Mouse (Mus musculus): ENCODE measurements at regions not wholly inside any gene's neighbourhood (a gene's known extent, or its start where the extent isn't known, plus 50 kb on each side); places are given as distances from the start of the nearest gene placed in this dataset.

GRCm38 (mm10) chr16:30652692-30653091 lies 53.2 kb downstream of the Fam43a start:
- Histone ChIP-seq H3K4me1 (replicated peaks) (peaks cover 10% of the 10 kb centered on the region; the same call in 1 of the 2 replicates), H3K4me2 (no peak overlapping the region), H3K36me3 (no peaks in the 10 kb centered on the region), H3K9me3 (0 out of 2 replicates have a peak, but pooled peaks cover 5% of the 10 kb centered on the region), H3K4me3 (no peak overlapping the region), H3K27ac (no peak overlapping the region), H3K9ac (no peak overlapping the region), H3K27me3 (no peaks in the 10 kb centered on the region)
- ATAC-seq (ENCODE audit: low FRiP score), result no peak
- WGBS, result 85% methylated on average over 4 of the region's 4 CpGs

GRCm38 (mm10) chr16:30653806-30654205 lies 54.3 kb downstream of the Fam43a start:
- no peak overlapping the region for H3K4me3 ChIP-seq
- 80% methylated on average over 5 of the region's 5 CpGs for WGBS
- no peak for ATAC-seq (ENCODE audit: low FRiP score)

GRCm38 (mm10) chr16:30654226-30654625 lies 54.7 kb downstream of the Fam43a start:
- H3K36me3 ChIP-seq, result no peaks in the 10 kb centered on the region
- H3K4me2 ChIP-seq, result no peak overlapping the region
- H3K9me3 ChIP-seq, result 0 out of 2 replicates have a peak, but pooled peaks cover 3% of the 10 kb centered on the region
- H3K9ac ChIP-seq, result no peak overlapping the region
- no peaks in the 10 kb centered on the region for H3K27me3 ChIP-seq
- peaks cover 10% of the 10 kb centered on the region; the same call in 1 of the 2 replicates for H3K4me1 ChIP-seq (replicated peaks)
- WGBS, result 87% methylated on average over 9 of the region's 9 CpGs
- no peak overlapping the region for H3K4me3 ChIP-seq
- no peak for ATAC-seq (ENCODE audit: low FRiP score)
- H3K27ac ChIP-seq, result no peak overlapping the region

More at GRCm38 (mm10) chr16:30653806-30654205, 54.3 kb downstream of the Fam43a start:
- Histone ChIP-seq H3K4me1 (replicated peaks) (peaks cover 10% of the 10 kb centered on the region; the same call in 1 of the 2 replicates), H3K4me2 (no peak overlapping the region), H3K27ac (no peak overlapping the region), H3K9ac (no peak overlapping the region), H3K9me3 (0 out of 2 replicates have a peak, but pooled peaks cover 5% of the 10 kb centered on the region), H3K27me3 (no peaks in the 10 kb centered on the region), H3K36me3 (no peaks in the 10 kb centered on the region)

- Histone ChIP-seq H3K9me3 (no peaks in the 10 kb centered on the region), H3K4me3 (no peak overlapping the region), H3K4me2 (no peak overlapping the region), H3K4me1 (replicated peaks) (peaks cover 10% of the 10 kb centered on the region; the same call in 1 of the 2 replicates), H3K27ac (no peak overlapping the region), H3K9ac (no peak overlapping the region), H3K36me3 (no peaks in the 10 kb centered on the region), H3K27me3 (no peaks in the 10 kb centered on the region)
- 39% methylated on average over 5 of the region's 5 CpGs for WGBS
- ATAC-seq (ENCODE audit: low FRiP score), result no peak
Observed at GRCm38 (mm10) chr16:30655798-30656221, 56.3 kb downstream of the Fam43a start.

- Histone ChIP-seq H3K36me3 (no peaks in the 10 kb centered on the region), H3K4me2 (no peak overlapping the region), H3K4me1 (replicated peaks) (peaks cover 13% of the 10 kb centered on the region; the same call in 1 of the 2 replicates), H3K9me3 (no peaks in the 10 kb centered on the region), H3K27ac (no peak overlapping the region), H3K4me3 (no peak overlapping the region), H3K9ac (no peak overlapping the region), H3K27me3 (no peaks in the 10 kb centered on the region)
- no peak for ATAC-seq (ENCODE audit: low FRiP score)
- 91% methylated on average over 17 of the region's 17 CpGs for WGBS
Observed at GRCm38 (mm10) chr16:30656881-30657280, 57.4 kb downstream of the Fam43a start.

- Histone ChIP-seq H3K36me3 (no peaks in the 10 kb centered on the region), H3K27me3 (no peaks in the 10 kb centered on the region), H3K9me3 (no peaks in the 10 kb centered on the region), H3K9ac (no peak overlapping the region), H3K27ac (no peak overlapping the region), H3K4me3 (no peak overlapping the region), H3K4me2 (no peak overlapping the region), H3K4me1 (replicated peaks) (peaks cover 13% of the 10 kb centered on the region; the same call in 1 of the 2 replicates)
- ATAC-seq (ENCODE audit: low FRiP score), result no peak
- 69% methylated on average over 4 of the region's 4 CpGs for WGBS
Observed at GRCm38 (mm10) chr16:30658921-30659320, 59.4 kb downstream of the Fam43a start.

GRCm38 (mm10) chr16:30661086-30661977 lies 61.8 kb downstream of the Fam43a start:
- H3K27ac ChIP-seq, result no peak overlapping the region
- H3K4me1 ChIP-seq (replicated peaks), result 0 out of 2 replicates have a peak, but pooled peaks cover 4% of the 10 kb centered on the region
- no peaks in the 10 kb centered on the region for H3K9me3 ChIP-seq
- no peaks in the 10 kb centered on the region for H3K27me3 ChIP-seq
- H3K4me3 ChIP-seq, result no peak overlapping the region
- no peak overlapping the region for H3K9ac ChIP-seq
- 77% methylated on average over 16 of the region's 16 CpGs for WGBS
- no peaks in the 10 kb centered on the region for H3K36me3 ChIP-seq
- no peak for ATAC-seq (ENCODE audit: low FRiP score)
- no peak overlapping the region for H3K4me2 ChIP-seq

GRCm38 (mm10) chr16:30663055-30663454 lies 63.5 kb downstream of the Fam43a start:
- no peak overlapping the region for H3K9ac ChIP-seq
- H3K4me2 ChIP-seq, result no peak overlapping the region
- H3K4me1 ChIP-seq (replicated peaks), result 0 out of 2 replicates have a peak, but pooled peaks cover 3% of the 10 kb centered on the region
- H3K27ac ChIP-seq, result no peak overlapping the region
- 0 out of 2 replicates have a peak, but pooled peaks cover 2% of the 10 kb centered on the region for H3K27me3 ChIP-seq
- no peaks in the 10 kb centered on the region for H3K36me3 ChIP-seq
- H3K4me3 ChIP-seq, result no peak overlapping the region
- WGBS, result 76% methylated on average over 8 of the region's 8 CpGs
- ATAC-seq (ENCODE audit: low FRiP score), result no peak
- H3K9me3 ChIP-seq, result no peaks in the 10 kb centered on the region

- no peak for ATAC-seq (ENCODE audit: low FRiP score)
- Histone ChIP-seq H3K4me1 (replicated peaks) (0 out of 2 replicates have a peak, but pooled peaks cover 3% of the 10 kb centered on the region), H3K9me3 (no peaks in the 10 kb centered on the region), H3K27ac (no peak overlapping the region), H3K27me3 (0 out of 2 replicates have a peak, but pooled peaks cover 2% of the 10 kb centered on the region), H3K36me3 (no peaks in the 10 kb centered on the region), H3K4me2 (no peak overlapping the region), H3K4me3 (no peak overlapping the region), H3K9ac (no peak overlapping the region)
- WGBS, result 88% methylated on average over 3 of the region's 3 CpGs
Observed at GRCm38 (mm10) chr16:30663971-30664370, 64.4 kb downstream of the Fam43a start.

- H3K4me3 ChIP-seq, result no peak overlapping the region
- H3K9me3 ChIP-seq, result no peaks in the 10 kb centered on the region
- 0 out of 2 replicates have a peak, but pooled peaks cover 2% of the 10 kb centered on the region for H3K27me3 ChIP-seq
- WGBS, result 54% methylated on average over 4 of the region's 4 CpGs
- no peak overlapping the region for H3K9ac ChIP-seq
- 0 out of 2 replicates have a peak, but pooled peaks cover 3% of the 10 kb centered on the region for H3K4me1 ChIP-seq (replicated peaks)
- H3K36me3 ChIP-seq, result no peaks in the 10 kb centered on the region
- H3K27ac ChIP-seq, result no peak overlapping the region
- H3K4me2 ChIP-seq, result no peak overlapping the region
- no peak for ATAC-seq (ENCODE audit: low FRiP score)
Observed at GRCm38 (mm10) chr16:30664433-30664832, 64.9 kb downstream of the Fam43a start.

- 63% methylated on average over 2 of the region's 2 CpGs for WGBS
- no peaks in the 10 kb centered on the region for H3K36me3 ChIP-seq
- H3K4me1 ChIP-seq (replicated peaks), result 0 out of 2 replicates have a peak, but pooled peaks cover 3% of the 10 kb centered on the region
- no peak for ATAC-seq (ENCODE audit: low FRiP score)
- no peak overlapping the region for H3K4me3 ChIP-seq
- H3K9ac ChIP-seq, result no peak overlapping the region
- no peaks in the 10 kb centered on the region for H3K9me3 ChIP-seq
- H3K27ac ChIP-seq, result no peak overlapping the region
- no peak overlapping the region for H3K4me2 ChIP-seq
- 0 out of 2 replicates have a peak, but pooled peaks cover 2% of the 10 kb centered on the region for H3K27me3 ChIP-seq
Observed at GRCm38 (mm10) chr16:30665881-30666280, 66.4 kb downstream of the Fam43a start.

GRCm38 (mm10) chr16:30669883-30670282 lies 70.4 kb downstream of the Fam43a start:
- H3K27me3 ChIP-seq, result 0 out of 2 replicates have a peak, but pooled peaks cover 2% of the 10 kb centered on the region
- no peak overlapping the region for H3K4me3 ChIP-seq
- WGBS, result 84% methylated on average over 8 of the region's 8 CpGs
- H3K36me3 ChIP-seq, result no peaks in the 10 kb centered on the region
- no peak overlapping the region for H3K9ac ChIP-seq
- no peaks in the 10 kb centered on the region for H3K9me3 ChIP-seq
- H3K27ac ChIP-seq, result no peak overlapping the region
- H3K4me2 ChIP-seq, result no peak overlapping the region
- no peaks in the 10 kb centered on the region for H3K4me1 ChIP-seq (replicated peaks)
- ATAC-seq (ENCODE audit: low FRiP score), result no peak
